Mouse (Mus musculus): ENCODE data around the gene Ccr3.
"Not testable (repeated sequence)": the region's sequence is repeated elsewhere in the genome, so short reads cannot be mapped to it uniquely, and the experiment has no call there.

Ccr3 gene

GRCm38 (mm10) chr9:124056158-124056709, 34.5 kb downstream of the Ccr3 start:
- no peak for DNase-seq

GRCm38 (mm10) chr9:124059660-124060352, 38.0 kb downstream of the Ccr3 start:
- DNase-seq, result no peak

GRCm38 (mm10) chr9:124061474-124062432, 40.0 kb downstream of the Ccr3 start:
- DNase-seq, result not testable (repeated sequence)

- DNase-seq, result no peak
Measured at GRCm38 (mm10) chr9:124066572-124067103, 44.9 kb downstream of the Ccr3 start.

- no peak for DNase-seq
Measured at GRCm38 (mm10) chr9:124068098-124069058, 46.6 kb downstream of the Ccr3 start.

GRCm38 (mm10) chr9:124071506-124071905, 49.7 kb downstream of the Ccr3 start:
- no peak for DNase-seq

- no peak for DNase-seq
Measured at GRCm38 (mm10) chr9:124079803-124080202, 58.0 kb downstream of the Ccr3 start.

- DNase-seq, result not testable (repeated sequence)
Measured at GRCm38 (mm10) chr9:124080471-124080870, 58.7 kb downstream of the Ccr3 start.
